9 mouse cellular contexts compared by ENCODE assay signal in the genomic region with DNA sequence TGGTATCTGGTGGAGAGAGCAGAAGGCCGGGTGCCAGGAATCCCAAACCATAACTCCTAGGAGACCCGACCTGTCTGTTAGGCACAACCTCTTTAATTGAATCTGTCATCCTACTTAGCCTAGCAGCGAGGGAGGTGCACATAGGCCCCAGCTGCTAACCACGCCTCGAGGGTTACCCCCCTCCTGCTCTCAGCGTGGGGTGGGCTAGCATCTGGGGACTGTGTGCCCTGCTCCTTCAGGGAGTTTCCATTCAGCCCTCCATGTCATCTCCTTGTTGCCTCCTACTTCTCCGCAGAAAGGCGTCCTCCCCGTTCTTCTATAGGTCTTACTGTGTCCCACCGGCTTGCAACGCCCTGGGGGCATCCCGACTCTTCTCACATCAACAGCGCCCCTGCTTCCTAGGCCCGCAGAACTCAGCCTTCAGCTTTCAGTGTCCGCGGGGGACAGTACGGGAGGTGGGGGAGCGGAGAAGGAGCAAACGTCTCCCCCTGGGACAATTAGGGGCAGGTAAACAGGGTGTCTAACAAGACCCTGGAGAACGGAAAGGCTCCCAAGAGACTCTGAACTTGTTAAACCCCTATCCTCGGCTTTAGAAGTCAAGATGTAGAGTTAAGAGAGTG. TPM values are rescaled to one million over a fixed set of nuclear protein-coding genes. Genes with fewer than 3 reads are reported as not detected.
DNase-seq lines count a peak whose midpoint lies in the region; ATAC-seq and TF ChIP-seq lines count a peak whose summit lies in the region.
"Had no signal": no experiment of that assay in that cellular context is flagged by ENCODE, and none has a peak within 500 bp of the region (broad histone marks: within the 10 kb centered on the region; RNA-seq: fewer than 3 reads in every experiment).

No protein-coding gene starts in this region.

- ATAC-seq in kidney, embryonic 16.5 days (ENCODE audit: low FRiP score, low TSS enrichment): no peak
- ATAC-seq in intestine, postnatal 0 days: no peak
- no peak for ATAC-seq in neural tube, embryonic 12.5 days (ENCODE audit: low FRiP score, low read depth)

- no peak for TF ChIP-seq POLR2A in kidney, adult 2 months (IDR thresholded peaks at IDR 0.05; ENCODE audit: low read depth, low read length)

- TF ChIP-seq CTCF in kidney, adult 2 months (conservative IDR thresholded peaks at IDR 0.05; ENCODE audit: insufficient read depth, insufficient read length, low read depth, low read length): no peak
- no peak for TF ChIP-seq CTCF in intestine, postnatal 0 days (IDR thresholded peaks at IDR 0.05; ENCODE audit: low read depth)

- no peaks in the 10 kb centered on the region for H3K9me3 ChIP-seq in kidney, embryonic 16.5 days (ENCODE audit: low read length)
- H3K9me3 ChIP-seq in forebrain, embryonic 10.5 days: no peaks in the 10 kb centered on the region
- H3K9me3 ChIP-seq in intestine, postnatal 0 days (ENCODE audit: control insufficient read depth): no peaks in the 10 kb centered on the region
- no peaks in the 10 kb centered on the region for H3K9me3 ChIP-seq in neural tube, embryonic 12.5 days

- peaks cover 57% of the 10 kb centered on the region for H3K4me1 ChIP-seq in kidney, embryonic 16.5 days (ENCODE audit: insufficient read depth, low read length)
- H3K4me1 ChIP-seq in kidney, adult 2 months (ENCODE audit: control insufficient read depth, insufficient read depth, low read length): peaks cover 15% of the 10 kb centered on the region
- H3K4me1 ChIP-seq in forebrain, embryonic 10.5 days: peaks cover 86% of the 10 kb centered on the region
- peaks cover 17% of the 10 kb centered on the region; the same call in 1 of the 2 replicates for H3K4me1 ChIP-seq in intestine, postnatal 0 days (replicated peaks; ENCODE audit: control insufficient read depth, insufficient read depth, low read length)
- H3K4me1 ChIP-seq in neural tube, embryonic 12.5 days: peaks cover 78% of the 10 kb centered on the region

- H3K36me3 ChIP-seq in kidney, embryonic 16.5 days (ENCODE audit: insufficient read depth, low read length): no peaks in the 10 kb centered on the region
- no peaks in the 10 kb centered on the region for H3K36me3 ChIP-seq in kidney, adult 2 months (ENCODE audit: control insufficient read depth, insufficient read depth, low read length)
- H3K36me3 ChIP-seq in forebrain, embryonic 10.5 days (replicated peaks): no peaks in the 10 kb centered on the region
- H3K36me3 ChIP-seq in intestine, postnatal 0 days (ENCODE audit: control insufficient read depth, insufficient read depth): no peaks in the 10 kb centered on the region
- H3K36me3 ChIP-seq in neural tube, embryonic 12.5 days: peaks cover 16% of the 10 kb centered on the region

- no peak overlapping the region for H3K27ac ChIP-seq in kidney, embryonic 16.5 days (ENCODE audit: low read length)
- no peak overlapping the region for H3K27ac ChIP-seq in kidney, adult 2 months (ENCODE audit: insufficient read depth, low read depth, low read length)
- peak overlapping the region; percentile 53 for H3K27ac ChIP-seq in forebrain, embryonic 10.5 days
- no peak overlapping the region for H3K27ac ChIP-seq in intestine, postnatal 0 days (ENCODE audit: low read depth, low read length)
- peak overlapping the region; percentile 46; the same call in 1 of the 2 replicates for H3K27ac ChIP-seq in neural tube, embryonic 12.5 days

- peak overlapping the region; percentile 79 for H3K4me2 ChIP-seq in kidney, embryonic 16.5 days (replicated peaks; ENCODE audit: low read depth, low read length)
- H3K4me2 ChIP-seq in intestine, postnatal 0 days (replicated peaks; ENCODE audit: low read depth): peak overlapping the region; percentile 100
- peak overlapping the region; percentile 85 for H3K4me2 ChIP-seq in neural tube, embryonic 12.5 days (replicated peaks)

- peak overlapping the region; percentile 63 for H3K4me3 ChIP-seq in kidney, embryonic 16.5 days (ENCODE audit: low read length)
- no peak overlapping the region for H3K4me3 ChIP-seq in kidney, adult 2 months (ENCODE audit: insufficient read depth, low read depth, low read length)
- H3K4me3 ChIP-seq in forebrain, embryonic 10.5 days: peak overlapping the region; percentile 70
- peak overlapping the region; percentile 59 for H3K4me3 ChIP-seq in intestine, postnatal 0 days (ENCODE audit: low read depth, low read length)
- H3K4me3 ChIP-seq in neural tube, embryonic 12.5 days: peak overlapping the region; percentile 75

- 15% methylated on average over 21 of the region's 21 CpGs for WGBS in kidney, embryonic 16.5 days
- WGBS in kidney, adult 2 months: 42% methylated on average over 21 of the region's 21 CpGs
- WGBS in forebrain, embryonic 10.5 days: 10% methylated on average over 21 of the region's 21 CpGs
- WGBS in intestine, postnatal 0 days: 44% methylated on average over 21 of the region's 21 CpGs
- 8% methylated on average over 21 of the region's 21 CpGs for WGBS in neural tube, embryonic 12.5 days

- H3K27me3 ChIP-seq in kidney, embryonic 16.5 days (ENCODE audit: insufficient read depth, low read length): peaks cover 20% of the 10 kb centered on the region
- peaks cover 7% of the 10 kb centered on the region for H3K27me3 ChIP-seq in kidney, adult 2 months (replicated peaks; ENCODE audit: control insufficient read depth, insufficient read depth, low read length)
- peaks cover 86% of the 10 kb centered on the region for H3K27me3 ChIP-seq in forebrain, embryonic 10.5 days (ENCODE audit: poor library complexity, severe bottlenecking)
- peaks cover 41% of the 10 kb centered on the region for H3K27me3 ChIP-seq in intestine, postnatal 0 days (replicated peaks; ENCODE audit: control insufficient read depth, insufficient read depth, low read length)
- H3K27me3 ChIP-seq in neural tube, embryonic 12.5 days (replicated peaks): peaks cover 36% of the 10 kb centered on the region

- DNase-seq in kidney, adult 2 months: no peak
- DNase-seq in forebrain, embryonic 10.5 days (ENCODE audit: extremely low spot score, low spot score): peak; percentile 34
- DNase-seq in cerebellum, adult 9-11 months: no peak
- no peak for DNase-seq in adrenal gland, postnatal 4 days (ENCODE audit: low spot score in 2 of 2)
- no peak for DNase-seq in cerebellum, adult 8-10 months

- peak overlapping the region; percentile 63; the same call in 1 of the 2 replicates for H3K9ac ChIP-seq in kidney, embryonic 16.5 days (replicated peaks; ENCODE audit: low read length)
- no peak overlapping the region for H3K9ac ChIP-seq in intestine, postnatal 0 days (ENCODE audit: low read depth, low read length)
- H3K9ac ChIP-seq in neural tube, embryonic 12.5 days: peak overlapping the region; percentile 91; the same call in 1 of the 2 replicates

RNA-seq across cellular contexts. Expression of a gene that starts 3.7 kb away (rescaled TPM):
- 11.5 and 11.8 TPM in 2 replicates for polyA plus RNA-seq in kidney, embryonic 16.5 days (2015; fragmentation: Nextera tagmentation; extraction: Ambion mirVana)
- 2.4 and 4.2 TPM in 2 replicates for polyA plus RNA-seq in kidney, adult 2 months (2012; rRNA removed)
- 3.0 and 4.0 TPM in 2 replicates for polyA plus RNA-seq in forebrain, embryonic 10.5 days (2016; fragmentation: Nextera tagmentation; extraction: Ambion mirVana)
- polyA plus RNA-seq in intestine, postnatal 0 days (2015; fragmentation: Nextera tagmentation; extraction: Ambion mirVana): 1.4 and 1.6 TPM in 2 replicates
- 51.3 and 54.7 TPM in 2 replicates for polyA plus RNA-seq in neural tube, embryonic 12.5 days (2016; fragmentation: Nextera tagmentation; extraction: Ambion mirVana)
- 1 to 10 TPM in 1 of 2 experiments, under 1 TPM in 1; 0.84 to 1.6 TPM for total RNA-seq in adrenal gland, postnatal 4 days (2021)

RNA-seq across cellular contexts. Expression of a gene that starts 18.7 kb away (rescaled TPM):
- 29.2 and 31.3 TPM in 2 replicates for polyA plus RNA-seq in kidney, embryonic 16.5 days (2015; fragmentation: Nextera tagmentation; extraction: Ambion mirVana)
- 8.2 and 10.4 TPM in 2 replicates for polyA plus RNA-seq in kidney, adult 2 months (2012; rRNA removed)
- 27.6 and 28.7 TPM in 2 replicates for polyA plus RNA-seq in forebrain, embryonic 10.5 days (2016; fragmentation: Nextera tagmentation; extraction: Ambion mirVana)
- 5.1 and 5.3 TPM in 2 replicates for polyA plus RNA-seq in intestine, postnatal 0 days (2015; fragmentation: Nextera tagmentation; extraction: Ambion mirVana)
- 15.8 and 17.8 TPM in 2 replicates for polyA plus RNA-seq in neural tube, embryonic 12.5 days (2016; fragmentation: Nextera tagmentation; extraction: Ambion mirVana)
- total RNA-seq in adrenal gland, postnatal 4 days (2021): 1 to 10 TPM; 3.3 to 6.1 TPM

RNA-seq across cellular contexts. Expression of a gene that starts 30.7 kb away (rescaled TPM):
- polyA plus RNA-seq in kidney, embryonic 16.5 days (2015; fragmentation: Nextera tagmentation; extraction: Ambion mirVana): 107 and 108 TPM in 2 replicates
- polyA plus RNA-seq in kidney, adult 2 months (2012; rRNA removed): 95.1 and 111 TPM in 2 replicates
- 32.1 and 39.5 TPM in 2 replicates for polyA plus RNA-seq in forebrain, embryonic 10.5 days (2016; fragmentation: Nextera tagmentation; extraction: Ambion mirVana)
- polyA plus RNA-seq in intestine, postnatal 0 days (2015; fragmentation: Nextera tagmentation; extraction: Ambion mirVana): 33.9 and 37.0 TPM in 2 replicates
- 37.1 and 40.4 TPM in 2 replicates for polyA plus RNA-seq in neural tube, embryonic 12.5 days (2016; fragmentation: Nextera tagmentation; extraction: Ambion mirVana)
- total RNA-seq in adrenal gland, postnatal 4 days (2021): 10 to 100 TPM; 60.7 to 74.6 TPM

RNA-seq across cellular contexts. Expression of a gene that starts 38.1 kb away (rescaled TPM):
- polyA plus RNA-seq in kidney, embryonic 16.5 days (2015; fragmentation: Nextera tagmentation; extraction: Ambion mirVana): 81.9 and 86.7 TPM in 2 replicates
- polyA plus RNA-seq in kidney, adult 2 months (2012; rRNA removed): 54.1 and 59.2 TPM in 2 replicates
- polyA plus RNA-seq in forebrain, embryonic 10.5 days (2016; fragmentation: Nextera tagmentation; extraction: Ambion mirVana): 12.9 and 13.2 TPM in 2 replicates
- polyA plus RNA-seq in intestine, postnatal 0 days (2015; fragmentation: Nextera tagmentation; extraction: Ambion mirVana): 50.7 and 69.8 TPM in 2 replicates
- polyA plus RNA-seq in neural tube, embryonic 12.5 days (2016; fragmentation: Nextera tagmentation; extraction: Ambion mirVana): 14.4 and 15.9 TPM in 2 replicates
- 10 to 100 TPM; 32.1 to 35.2 TPM for total RNA-seq in adrenal gland, postnatal 4 days (2021)
- total RNA-seq: MEL had no signal

RNA-seq across cellular contexts. Expression of a gene that starts 42.7 kb away (rescaled TPM):
- 0.32 and 0.35 TPM in 2 replicates for polyA plus RNA-seq in kidney, embryonic 16.5 days (2015; fragmentation: Nextera tagmentation; extraction: Ambion mirVana)
- 0.38 and 0.41 TPM in 2 replicates for polyA plus RNA-seq in kidney, adult 2 months (2012; rRNA removed)
- polyA plus RNA-seq in forebrain, embryonic 10.5 days (2016; fragmentation: Nextera tagmentation; extraction: Ambion mirVana): 0.06 and 0.16 TPM in 2 replicates
- polyA plus RNA-seq in intestine, postnatal 0 days (2015; fragmentation: Nextera tagmentation; extraction: Ambion mirVana): 10.0 and 11.5 TPM in 2 replicates
- 0.10 and 0.17 TPM in 2 replicates for polyA plus RNA-seq in neural tube, embryonic 12.5 days (2016; fragmentation: Nextera tagmentation; extraction: Ambion mirVana)
- total RNA-seq in adrenal gland, postnatal 4 days (2021): under 1 TPM; 0.25 to 0.48 TPM
- total RNA-seq: MEL had no signal

Comparison
In these comparisons a context has a peak if more than half of its experiments do, and no peak if none do; other contexts are left out.
1. H3K27ac ChIP-seq: peak in forebrain, embryonic 10.5 days (single experiment) and neural tube, embryonic 12.5 days (single experiment); none in kidney, embryonic 16.5 days (single experiment), kidney, adult 2 months (single experiment) and intestine, postnatal 0 days (single experiment).
2. Peak in every context shown above with its lines, with median percentiles within 50 percentile points of each other: H3K4me2 ChIP-seq.